Mouse (Mus musculus) heart, adult 2 months (tissue): ENCODE measurements around the gene Elp4.

ENCODE experiments used
- CTCF ChIP-seq: fragments of 200-600 bp; IDR thresholded peaks from 2 replicates; pipeline ENCODE4 v1.8.1; 2022; ENCODE audit warnings: antibody characterized with exemption, mild to moderate bottlenecking, moderate library complexity
- POLR2A ChIP-seq: fragments of 200-500 bp; IDR thresholded peaks from 2 replicates; pipeline ENCODE4 v1.6.1; 2011; ENCODE audit warnings: mild to moderate bottlenecking, low read depth, low read length, control low read depth; ENCODE audit not compliant: insufficient read depth

GRCm38 (mm10) chr2:105780739-105781138 lies 123.6 kb downstream of the Elp4 start:
- no peak for TF ChIP-seq CTCF
- no peak for TF ChIP-seq POLR2A
